Mouse (Mus musculus) E14TG2a.4 (cell line): ENCODE data around the gene Bcl11b.

Source experiments
- CTCF ChIP-seq: conservative IDR thresholded peaks from 2 replicates; pipeline ENCODE4 v1.5.1; 2014; ENCODE audit warnings: low read length
- POU5F1 ChIP-seq: IDR thresholded peaks from 2 replicates; pipeline ENCODE4 v1.6.1; 2014; ENCODE audit warnings: low read length, borderline replicate concordance

GRCm38 (mm10) chr12:107942100-107942499 is 61.3 kb downstream of the Bcl11b start:
- no peak for TF ChIP-seq CTCF
- TF ChIP-seq POU5F1 = no peak
